In the genomic region with DNA sequence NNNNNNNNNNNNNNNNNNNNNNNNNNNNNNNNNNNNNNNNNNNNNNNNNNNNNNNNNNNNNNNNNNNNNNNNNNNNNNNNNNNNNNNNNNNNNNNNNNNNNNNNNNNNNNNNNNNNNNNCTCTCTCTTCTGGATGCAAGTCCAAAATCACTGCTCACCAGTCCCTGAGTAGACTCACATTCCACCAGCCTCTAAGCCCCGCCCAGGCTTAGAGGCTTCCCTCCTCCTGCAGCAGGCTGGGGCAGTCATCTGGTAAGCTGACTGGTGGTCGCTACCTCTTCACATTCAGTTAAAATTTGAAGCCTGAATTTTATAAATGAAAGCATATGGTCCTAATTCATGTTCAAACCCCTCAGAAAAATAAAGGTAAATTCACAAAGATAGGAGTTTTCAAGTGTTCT, we compare ENCODE assay signal across 31 mouse cellular contexts. TPM values are rescaled to one million over a fixed set of nuclear protein-coding genes. Genes with fewer than 3 reads are reported as not detected.
A peak's percentile ranks its signal among the peaks of the same experiment; 100 is the strongest.
DNase-seq lines count a peak whose midpoint lies in the region; ATAC-seq and TF ChIP-seq lines count a peak whose summit lies in the region.
"Had no signal": no experiment of that assay in that cellular context is flagged by ENCODE, and none has a peak within 500 bp of the region (broad histone marks: within the 10 kb centered on the region; RNA-seq: fewer than 3 reads in every experiment).

No protein-coding gene starts in this region.

- no peak overlapping the region for H3K4me3 ChIP-seq in embryonic facial prominence, embryonic 11.5 days (ENCODE audit: low read depth, low read length)
- H3K4me3 ChIP-seq in embryonic facial prominence, embryonic 10.5 days = no peak overlapping the region
- H3K4me3 ChIP-seq in lung, embryonic 14.5 days (ENCODE audit: low read depth, low read length) = no peak overlapping the region
- no peak overlapping the region for H3K4me3 ChIP-seq in embryonic facial prominence, embryonic 12.5 days
- H3K4me3 ChIP-seq: embryonic facial prominence, embryonic 15.5 days; forebrain, embryonic 12.5 days; layer of hippocampus, adult 2 months; limb, embryonic 15.5 days; liver, embryonic 13.5 days; midbrain, embryonic 15.5 days had no signal

- 30% methylated on average over 2 of the region's 2 CpGs for WGBS in embryonic facial prominence, embryonic 11.5 days
- WGBS in embryonic facial prominence, embryonic 10.5 days = 27% methylated on average over 2 of the region's 2 CpGs
- WGBS in lung, embryonic 14.5 days = 29% methylated on average over 2 of the region's 2 CpGs
- WGBS in embryonic facial prominence, embryonic 12.5 days = 14% methylated on average over 2 of the region's 2 CpGs

- no peak overlapping the region for H3K4me2 ChIP-seq in embryonic facial prominence, embryonic 11.5 days (ENCODE audit: low read depth, low read length)
- no peak overlapping the region for H3K4me2 ChIP-seq in lung, embryonic 14.5 days
- H3K4me2 ChIP-seq in embryonic facial prominence, embryonic 12.5 days (replicated peaks) = no peak overlapping the region
- H3K4me2 ChIP-seq: embryonic facial prominence, embryonic 15.5 days; forebrain, embryonic 12.5 days; hindbrain, embryonic 14.5 days; limb, embryonic 15.5 days; liver, embryonic 13.5 days; midbrain, embryonic 15.5 days had no signal

- H3K36me3 ChIP-seq in embryonic facial prominence, embryonic 11.5 days (replicated peaks; ENCODE audit: control insufficient read depth, insufficient read depth, low read depth, low read length) = no peaks in the 10 kb centered on the region
- no peaks in the 10 kb centered on the region for H3K36me3 ChIP-seq in embryonic facial prominence, embryonic 10.5 days (replicated peaks)
- no peaks in the 10 kb centered on the region for H3K36me3 ChIP-seq in lung, embryonic 14.5 days (ENCODE audit: insufficient read depth)
- H3K36me3 ChIP-seq in embryonic facial prominence, embryonic 12.5 days = no peaks in the 10 kb centered on the region
- H3K36me3 ChIP-seq: embryonic facial prominence, embryonic 15.5 days; forebrain, embryonic 12.5 days; limb, embryonic 15.5 days; liver, embryonic 13.5 days; midbrain, embryonic 15.5 days had no signal

- no peaks in the 10 kb centered on the region for H3K27me3 ChIP-seq in embryonic facial prominence, embryonic 11.5 days (ENCODE audit: control insufficient read depth, insufficient read depth, low read length)
- no peaks in the 10 kb centered on the region for H3K27me3 ChIP-seq in embryonic facial prominence, embryonic 10.5 days (replicated peaks; ENCODE audit: low read depth, poor library complexity, severe bottlenecking)
- H3K27me3 ChIP-seq in lung, embryonic 14.5 days (ENCODE audit: insufficient read depth, low read length) = no peaks in the 10 kb centered on the region
- no peaks in the 10 kb centered on the region for H3K27me3 ChIP-seq in Patski
- no peaks in the 10 kb centered on the region for H3K27me3 ChIP-seq in embryonic facial prominence, embryonic 12.5 days
- H3K27me3 ChIP-seq: embryonic facial prominence, embryonic 15.5 days; forebrain, embryonic 12.5 days; limb, embryonic 15.5 days; liver, embryonic 13.5 days; midbrain, embryonic 15.5 days had no signal

- no peaks in the 10 kb centered on the region for H3K9me3 ChIP-seq in embryonic facial prominence, embryonic 11.5 days (replicated peaks; ENCODE audit: control insufficient read depth, low read length)
- H3K9me3 ChIP-seq in embryonic facial prominence, embryonic 10.5 days = no peaks in the 10 kb centered on the region
- H3K9me3 ChIP-seq in lung, embryonic 14.5 days (ENCODE audit: low read depth, low read length) = no peaks in the 10 kb centered on the region
- no peaks in the 10 kb centered on the region for H3K9me3 ChIP-seq in embryonic facial prominence, embryonic 12.5 days
- H3K9me3 ChIP-seq: embryonic facial prominence, embryonic 15.5 days; forebrain, embryonic 12.5 days; limb, embryonic 15.5 days; liver, embryonic 13.5 days; midbrain, embryonic 15.5 days had no signal

- in situ Hi-C loops in Patski (cut with MboI; ENCODE audit: low pct_unique_long_range_greater_than_20kb) = no loop called here

- H3K9ac ChIP-seq in embryonic facial prominence, embryonic 11.5 days (replicated peaks; ENCODE audit: low read length) = no peak overlapping the region
- H3K9ac ChIP-seq in lung, embryonic 14.5 days = no peak overlapping the region
- H3K9ac ChIP-seq in embryonic facial prominence, embryonic 12.5 days = no peak overlapping the region
- H3K9ac ChIP-seq: embryonic facial prominence, embryonic 15.5 days; forebrain, embryonic 12.5 days; forebrain, postnatal 0 days; hindbrain, embryonic 14.5 days; limb, embryonic 15.5 days; liver, embryonic 13.5 days; midbrain, embryonic 15.5 days had no signal

- H3K4me1 ChIP-seq in embryonic facial prominence, embryonic 11.5 days (ENCODE audit: control insufficient read depth, insufficient read depth, low read length) = no peaks in the 10 kb centered on the region
- peaks cover 12% of the 10 kb centered on the region for H3K4me1 ChIP-seq in embryonic facial prominence, embryonic 10.5 days
- H3K4me1 ChIP-seq in lung, embryonic 14.5 days (ENCODE audit: insufficient read depth) = no peaks in the 10 kb centered on the region
- H3K4me1 ChIP-seq in embryonic facial prominence, embryonic 12.5 days = peaks cover 11% of the 10 kb centered on the region; the same call in 1 of the 2 replicates
- H3K4me1 ChIP-seq: forebrain, embryonic 12.5 days; limb, embryonic 15.5 days; midbrain, embryonic 15.5 days had no signal

- CTCF ChIA-PET in Patski (lab: Charles Lee) = interaction anchor here (0.6 to 2.3 kb wide), 3 partner anchors 10 to 473 kb away, joined by 3 to 6 read pairs (median 3); no protein-coding TSS in a partner anchor

- TF ChIP-seq CTCF in lung, embryonic 14.5 days (IDR thresholded peaks at IDR 0.05; ENCODE audit: low read depth) = no peak
- TF ChIP-seq CTCF in Patski (IDR thresholded peaks at IDR 0.05) = no peak

- H3K27ac ChIP-seq in embryonic facial prominence, embryonic 11.5 days (replicated peaks; ENCODE audit: low read depth, low read length) = no peak overlapping the region
- H3K27ac ChIP-seq in embryonic facial prominence, embryonic 10.5 days (replicated peaks) = no peak overlapping the region
- H3K27ac ChIP-seq in lung, embryonic 14.5 days (ENCODE audit: low read depth) = no peak overlapping the region
- no peak overlapping the region for H3K27ac ChIP-seq in embryonic facial prominence, embryonic 12.5 days
- H3K27ac ChIP-seq: embryonic facial prominence, embryonic 15.5 days; forebrain, embryonic 12.5 days; hindbrain, embryonic 14.5 days; layer of hippocampus, adult 2 months; limb, embryonic 15.5 days; macrophage; midbrain, embryonic 15.5 days; stomach, postnatal 0 days had no signal

- DNase-seq in embryonic facial prominence, embryonic 11.5 days (ENCODE audit: low spot score) = peak; percentile 60
- no peak for DNase-seq in embryonic facial prominence, embryonic 10.5 days (ENCODE audit: low spot score)
- DNase-seq in lung, embryonic 14.5 days = peak; percentile 53
- DNase-seq in lung, postnatal 25 days (ENCODE audit: low spot score) = no peak
- DNase-seq in Patski (ENCODE audit: low read depth, low spot score) = no peak
- DNase-seq in frontal cortex, postnatal 25 days (ENCODE audit: low spot score in 2 of 2) = no peak
- no peak for DNase-seq in adrenal gland, adult 8-10 months
- DNase-seq: adrenal gland, postnatal 14 days; cerebellum, adult 11 months; cerebellum, adult 9-11 months; forebrain, postnatal 0 days; gastrocnemius, postnatal 14 days; kidney, adult 11 months; kidney, postnatal 25 days; liver, embryonic 13.5 days; lung, adult 2 months; spleen, adult 18-20 months; thymus, adult 18-20 months; thymus, postnatal 25 days had no signal

- ATAC-seq in embryonic facial prominence, embryonic 11.5 days (replicated peaks; ENCODE audit: insufficient number of reproducible peaks, low FRiP score, low TSS enrichment, low read depth) = no peak
- ATAC-seq in lung, embryonic 14.5 days (ENCODE audit: insufficient read depth) = 0 out of 2 replicates have a peak, but pooled peaks have one; percentile 42
- ATAC-seq in Patski = peak; percentile 40
- 0 out of 2 replicates have a peak, but pooled peaks have one; percentile 64 for ATAC-seq in embryonic facial prominence, embryonic 12.5 days (ENCODE audit: insufficient number of reproducible peaks, insufficient read depth, low FRiP score, low TSS enrichment)
- ATAC-seq: CD4-positive, CD25-positive, alpha-beta regulatory T cell, adult 4 months; forebrain, postnatal 0 days; midbrain, embryonic 15.5 days had no signal

- POLR2A ChIA-PET in Patski (lab: Charles Lee) = interaction anchor here (0.7 kb wide), 1 partner anchor 184 kb away, joined by 3 read pairs; no protein-coding TSS in a partner anchor

RNA-seq across cellular contexts. Expression of a gene that starts 8.4 kb away (rescaled TPM):
- polyA plus RNA-seq in embryonic facial prominence, embryonic 11.5 days (2014; fragmentation: Nextera tagmentation; extraction: Ambion mirVana) = 0.81 and 0.90 TPM in 2 replicates
- polyA plus RNA-seq in embryonic facial prominence, embryonic 10.5 days (2016; fragmentation: Nextera tagmentation; extraction: Ambion mirVana) = 0.61 and 0.74 TPM in 2 replicates
- 1.8 and 1.9 TPM in 2 replicates for polyA plus RNA-seq in lung, embryonic 14.5 days (2014; fragmentation: Nextera tagmentation; extraction: Ambion mirVana)
- 118 TPM for polyA plus RNA-seq in Patski (2021)
- 1.3 and 1.7 TPM in 2 replicates for polyA plus RNA-seq in embryonic facial prominence, embryonic 12.5 days (2016; fragmentation: Nextera tagmentation; extraction: Ambion mirVana)
- 100 to 1,000 TPM; 209 to 255 (median 219) TPM for total RNA-seq in adrenal gland, adult 8-10 months (2022)
- total RNA-seq: forebrain, postnatal 0 days; layer of hippocampus, adult 2 months; layer of hippocampus, postnatal 25 days; left cerebral cortex, postnatal 36 days had no signal
- polyA plus RNA-seq: forebrain, embryonic 12.5 days had no signal

Comparison
In these comparisons a context has a peak if more than half of its experiments do, and no peak if none do; other contexts are left out.
1. DNase-seq: peak in embryonic facial prominence, embryonic 11.5 days (single experiment) and lung, embryonic 14.5 days (single experiment); none in embryonic facial prominence, embryonic 10.5 days (single experiment), lung, postnatal 25 days (single experiment), Patski (single experiment), frontal cortex, postnatal 25 days (0 of 2) and adrenal gland, adult 8-10 months (single experiment).
2. RNA of a gene that starts 8.4 kb away (polyA plus RNA-seq): 118 TPM in Patski (single experiment); 1.8 to 1.9 TPM in lung, embryonic 14.5 days, 1.3 to 1.7 TPM in embryonic facial prominence, embryonic 12.5 days, 0.81 to 0.90 TPM in embryonic facial prominence, embryonic 11.5 days and 0.61 to 0.74 TPM in embryonic facial prominence, embryonic 10.5 days; every median in the first group is over 10 times any median in the second.